Comparison of ENCODE assay signal across 28 mouse cellular contexts in genomic region chr11:55966580-55966979, GRCm38 (mm10).
"Had no signal": no experiment of that assay in that cellular context is flagged by ENCODE, and none has a peak within 500 bp of the region (broad histone marks: within the 10 kb centered on the region; RNA-seq: fewer than 3 reads in every experiment).

No protein-coding gene starts in this region.

- H3K36me3 ChIP-seq: embryonic facial prominence, embryonic 10.5 days; embryonic facial prominence, embryonic 12.5 days; embryonic facial prominence, embryonic 13.5 days; embryonic facial prominence, embryonic 15.5 days; forebrain, embryonic 10.5 days; forebrain, embryonic 12.5 days; forebrain, embryonic 15.5 days had no signal

- H3K4me3 ChIP-seq: embryonic facial prominence, embryonic 10.5 days; embryonic facial prominence, embryonic 12.5 days; embryonic facial prominence, embryonic 13.5 days; embryonic facial prominence, embryonic 15.5 days; erythroblast, embryonic 14.5 days; forebrain, embryonic 10.5 days; forebrain, embryonic 12.5 days; forebrain, embryonic 13.5 days; forebrain, embryonic 15.5 days; gastrocnemius, adult 2 months; heart, adult 2 months had no signal

- H3K9ac ChIP-seq: embryonic facial prominence, embryonic 12.5 days; embryonic facial prominence, embryonic 13.5 days; embryonic facial prominence, embryonic 15.5 days; forebrain, embryonic 12.5 days; forebrain, embryonic 13.5 days; forebrain, embryonic 15.5 days; forebrain, postnatal 0 days had no signal

- H3K9me3 ChIP-seq: embryonic facial prominence, embryonic 10.5 days; embryonic facial prominence, embryonic 13.5 days; embryonic facial prominence, embryonic 15.5 days; forebrain, embryonic 10.5 days; forebrain, embryonic 12.5 days; forebrain, embryonic 13.5 days; forebrain, embryonic 15.5 days had no signal

- ATAC-seq: forebrain, embryonic 13.5 days; forebrain, embryonic 14.5 days; forebrain, embryonic 15.5 days; forebrain, embryonic 16.5 days; forebrain, postnatal 0 days had no signal

- DNase-seq: cerebellum, adult 8-10 months; cerebellum, adult 9-10 months; cerebellum, adult 9-11 months; cerebellum, postnatal 10 days; cerebellum, postnatal 14 days; cerebellum, postnatal 25 days; cerebellum, postnatal 36 days; embryo, embryonic 11 days; forebrain, postnatal 0 days; gastrocnemius, adult 2 months; gastrocnemius, postnatal 10 days; gastrocnemius, postnatal 14 days; gastrocnemius, postnatal 25 days; gastrocnemius, postnatal 36 days; heart, adult 11 months; heart, adult 18-20 months; heart, adult 2 months had no signal

- H3K4me1 ChIP-seq: embryonic facial prominence, embryonic 10.5 days; embryonic facial prominence, embryonic 12.5 days; embryonic facial prominence, embryonic 13.5 days; embryonic facial prominence, embryonic 15.5 days; forebrain, embryonic 10.5 days; forebrain, embryonic 12.5 days; forebrain, embryonic 13.5 days; forebrain, embryonic 15.5 days had no signal

- H3K27ac ChIP-seq: embryonic facial prominence, embryonic 10.5 days; embryonic facial prominence, embryonic 12.5 days; embryonic facial prominence, embryonic 13.5 days; embryonic facial prominence, embryonic 15.5 days; forebrain, embryonic 10.5 days; forebrain, embryonic 12.5 days; forebrain, embryonic 13.5 days; forebrain, embryonic 15.5 days; gastrocnemius, adult 2 months; heart, adult 2 months had no signal

- H3K27me3 ChIP-seq: embryonic facial prominence, embryonic 12.5 days; embryonic facial prominence, embryonic 13.5 days; embryonic facial prominence, embryonic 15.5 days; forebrain, embryonic 12.5 days; forebrain, embryonic 13.5 days; forebrain, embryonic 15.5 days had no signal

- H3K4me2 ChIP-seq: embryonic facial prominence, embryonic 12.5 days; embryonic facial prominence, embryonic 13.5 days; embryonic facial prominence, embryonic 15.5 days; forebrain, embryonic 12.5 days; forebrain, embryonic 13.5 days; forebrain, embryonic 15.5 days had no signal
